Mouse (Mus musculus) midbrain, embryonic 15.5 days (tissue): ENCODE measurements around the gene Foxn4. TPM values are rescaled to one million over a fixed set of nuclear protein-coding genes. Genes with fewer than 3 reads are reported as not detected.
A peak's percentile ranks its signal among the peaks of the same experiment; 100 is the strongest.

Source experiments
- ATAC-seq: fragments of 200-750 bp; cut with Nextera tagmentation; replicated peaks from 2 replicates; pipeline ENCODE4 v1.8.0; 2017; ENCODE audit warnings: moderate TSS enrichment
- H3K27ac ChIP-seq: fragments of 300-500 bp; sonication (generic); 2 replicates; pipeline ENCODE4 v1.5.1; 2015; ENCODE audit warnings: mild to moderate bottlenecking, inconsistent platforms
- H3K27me3 ChIP-seq: fragments of 300-500 bp; sonication (generic); replicated peaks from 2 replicates; pipeline ENCODE4 v1.6.1; 2015; ENCODE audit warnings: inconsistent platforms
- H3K36me3 ChIP-seq: fragments of 300-500 bp; sonication (generic); replicated peaks from 2 replicates; pipeline ENCODE4 v1.6.1; 2015; ENCODE audit warnings: inconsistent platforms
- H3K4me1 ChIP-seq: fragments of 300-500 bp; sonication (generic); 2 replicates; pipeline ENCODE4 v1.6.1; 2015; ENCODE audit warnings: inconsistent platforms
- H3K4me2 ChIP-seq: fragments of 300-500 bp; sonication (generic); 2 replicates; pipeline ENCODE4 v1.6.1; 2015; ENCODE audit warnings: inconsistent platforms, mild to moderate bottlenecking, moderate library complexity
- H3K4me3 ChIP-seq: fragments of 300-500 bp; sonication (generic); 2 replicates; pipeline ENCODE4 v1.5.1; 2015; ENCODE audit warnings: mild to moderate bottlenecking, inconsistent platforms
- H3K9ac ChIP-seq: fragments of 300-500 bp; sonication (generic); 2 replicates; pipeline ENCODE4 v1.6.1; 2015; ENCODE audit warnings: mild to moderate bottlenecking, inconsistent platforms
- H3K9me3 ChIP-seq: fragments of 300-500 bp; sonication (generic); 2 replicates; pipeline ENCODE4 v1.6.1; 2016; ENCODE audit warnings: inconsistent platforms
- WGBS: fragments of 180-500 bp; shearing (Covaris S2); methylation state at CpG from one replicate; pipeline ENCODE4 v1.1.7; 2015; ENCODE audit warnings: mixed read lengths; 5-methylcytosine and 5-hydroxymethylcytosine counted together
- polyA plus RNA-seq: library from polyadenylated mRNA; unstranded; fragments of >200 nt; fragmentation: Nextera tagmentation; extraction: Ambion mirVana; gene quantifications from 2 replicates; pipeline ENCODE4 v1.2.1, GENCODE M21; 2015

Foxn4 gene
- polyA plus RNA-seq, 1 experiment from 2014 or later = 0.89 TPM

- H3K4me2 ChIP-seq = no peak overlapping the region
- H3K27ac ChIP-seq = no peak overlapping the region
- H3K9ac ChIP-seq = no peak overlapping the region
- H3K4me3 ChIP-seq = no peak overlapping the region
- H3K36me3 ChIP-seq = no peaks in the 10 kb centered on the region
- 73% methylated on average over 7 of the region's 7 CpGs for whole genome bisulfite sequencing
- peaks cover 56% of the 10 kb centered on the region for H3K27me3 ChIP-seq
- H3K9me3 ChIP-seq = no peaks in the 10 kb centered on the region
- no peak for ATAC-seq
- peaks cover 27% of the 10 kb centered on the region for H3K4me1 ChIP-seq
Measured at GRCm38 (mm10) chr5:114269499-114269898, 4.1 kb downstream of the Foxn4 start.

- Histone ChIP-seq H3K36me3 (no peaks in the 10 kb centered on the region), H3K27ac (no peak overlapping the region), H3K9me3 (no peaks in the 10 kb centered on the region), H3K4me1 (peaks cover 19% of the 10 kb centered on the region), H3K4me3 (no peak overlapping the region), H3K9ac (no peak overlapping the region), H3K27me3 (peaks cover 47% of the 10 kb centered on the region), H3K4me2 (no peak overlapping the region)
- no peak for ATAC-seq
- WGBS = 21% methylated on average over 7 of the region's 7 CpGs
Measured at GRCm38 (mm10) chr5:114268646-114269045, 5.0 kb downstream of the Foxn4 start.

GRCm38 (mm10) chr5:114264791-114265190 lies 8.8 kb downstream of the Foxn4 start:
- H3K27me3 ChIP-seq = peaks cover 19% of the 10 kb centered on the region
- no peak overlapping the region for H3K4me3 ChIP-seq
- H3K4me1 ChIP-seq = peaks cover 10% of the 10 kb centered on the region; the same call in 1 of the 2 replicates
- H3K9ac ChIP-seq = no peak overlapping the region
- ATAC-seq = no peak
- no peaks in the 10 kb centered on the region for H3K9me3 ChIP-seq
- no peaks in the 10 kb centered on the region for H3K36me3 ChIP-seq
- H3K27ac ChIP-seq = no peak overlapping the region
- 93% methylated on average over 8 of the region's 8 CpGs for WGBS
- no peak overlapping the region for H3K4me2 ChIP-seq

DNA sequence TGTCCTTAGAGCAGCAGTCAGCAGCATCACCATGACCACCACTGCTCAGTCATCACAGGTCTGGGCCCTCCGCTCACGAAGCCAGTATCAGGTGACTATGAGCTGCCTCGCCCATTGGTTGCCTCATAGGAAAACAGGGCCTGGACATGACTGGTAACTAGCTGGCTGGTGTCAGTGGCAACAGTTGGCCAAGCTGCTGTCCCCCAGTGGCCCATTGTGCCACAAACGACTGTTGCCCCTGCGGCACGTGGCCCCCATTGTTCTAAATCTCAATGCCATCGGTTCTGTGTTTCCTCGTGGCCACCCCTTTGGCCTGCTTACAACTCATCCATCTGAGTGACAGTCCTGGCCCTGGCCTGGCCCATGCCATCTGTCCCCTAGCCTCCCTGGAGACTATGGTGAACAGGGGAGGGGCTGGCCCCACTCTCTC lies 9.6 kb downstream of the Foxn4 start:
- 37% methylated on average over 8 of the region's 8 CpGs for WGBS
- Histone ChIP-seq H3K27me3 (peaks cover 16% of the 10 kb centered on the region), H3K27ac (no peak overlapping the region), H3K36me3 (no peaks in the 10 kb centered on the region), H3K9ac (no peak overlapping the region), H3K4me2 (no peak overlapping the region), H3K4me1 (peaks cover 7% of the 10 kb centered on the region; the same call in 1 of the 2 replicates), H3K9me3 (no peaks in the 10 kb centered on the region), H3K4me3 (no peak overlapping the region)
- ATAC-seq = peak; percentile 52; the same call in 1 of the 2 replicates

- ATAC-seq = no peak
- no peaks in the 10 kb centered on the region for H3K36me3 ChIP-seq
- H3K4me2 ChIP-seq = no peak overlapping the region
- no peak overlapping the region for H3K9ac ChIP-seq
- H3K9me3 ChIP-seq = no peaks in the 10 kb centered on the region
- no peak overlapping the region for H3K4me3 ChIP-seq
- no peak overlapping the region for H3K27ac ChIP-seq
- H3K4me1 ChIP-seq = no peaks in the 10 kb centered on the region
- H3K27me3 ChIP-seq = peaks cover 3% of the 10 kb centered on the region; the same call in 1 of the 2 replicates
Measured at GRCm38 (mm10) chr5:114261494-114261893, 12.1 kb downstream of the Foxn4 start.

- no peaks in the 10 kb centered on the region for H3K4me1 ChIP-seq
- no peaks in the 10 kb centered on the region for H3K9me3 ChIP-seq
- no peaks in the 10 kb centered on the region for H3K36me3 ChIP-seq
- H3K9ac ChIP-seq = no peak overlapping the region
- no peak overlapping the region for H3K27ac ChIP-seq
- H3K4me3 ChIP-seq = no peak overlapping the region
- no peak overlapping the region for H3K4me2 ChIP-seq
- 84% methylated on average over 10 of the region's 10 CpGs for WGBS
- no peak for ATAC-seq
- H3K27me3 ChIP-seq = 0 out of 2 replicates have a peak, but pooled peaks cover 4% of the 10 kb centered on the region
Measured at GRCm38 (mm10) chr5:114259495-114259894, 14.1 kb downstream of the Foxn4 start.

DNA sequence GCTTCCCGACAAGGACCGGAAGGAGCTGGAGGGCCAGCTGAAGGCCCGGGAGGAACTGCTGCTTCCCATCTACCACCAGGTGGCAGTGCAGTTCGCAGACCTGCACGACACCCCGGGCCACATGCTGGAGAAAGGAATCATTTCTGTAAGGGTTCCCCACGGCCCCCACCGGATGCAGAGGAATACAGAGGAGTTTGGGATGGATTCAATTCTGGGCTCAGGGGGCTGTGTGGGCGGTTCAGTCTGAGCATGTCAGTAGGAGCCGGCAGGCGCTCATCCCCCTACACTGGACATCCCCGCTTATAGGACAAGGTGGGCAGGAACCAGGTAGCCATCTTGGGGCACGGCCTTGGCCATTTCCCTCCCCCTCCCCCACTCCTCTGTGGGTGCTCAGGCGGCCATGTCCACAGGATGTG lies 25.4 kb downstream of the Foxn4 start:
- Histone ChIP-seq H3K4me1 (no peaks in the 10 kb centered on the region), H3K9me3 (no peaks in the 10 kb centered on the region), H3K4me3 (no peak overlapping the region), H3K36me3 (no peaks in the 10 kb centered on the region), H3K9ac (no peak overlapping the region), H3K27me3 (no peaks in the 10 kb centered on the region), H3K4me2 (peak overlapping the region; percentile 19), H3K27ac (no peak overlapping the region)
- WGBS = 14% methylated on average over 14 of the region's 14 CpGs
- peak; percentile 79 for ATAC-seq

DNA sequence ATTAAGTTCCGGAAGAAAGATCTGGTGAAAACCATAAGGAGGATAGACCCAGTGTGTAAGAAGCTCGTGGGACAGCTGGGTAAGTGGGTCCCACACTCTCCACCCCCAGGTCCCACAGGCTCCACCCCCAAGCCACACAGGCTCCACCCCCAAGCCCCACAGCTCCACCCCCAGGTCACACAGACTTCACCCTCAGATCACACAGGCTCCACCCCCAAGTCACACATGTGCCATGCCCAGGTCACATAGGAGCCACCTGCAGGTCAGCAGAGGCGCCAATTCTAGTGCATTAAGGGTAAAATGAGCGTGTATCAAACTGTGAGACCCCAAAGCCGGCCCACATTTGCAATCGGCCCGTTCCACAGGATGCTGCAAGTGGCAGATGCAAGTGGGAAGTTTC lies 27.1 kb downstream of the Foxn4 start:
- Histone ChIP-seq H3K36me3 (no peaks in the 10 kb centered on the region), H3K4me1 (no peaks in the 10 kb centered on the region), H3K27me3 (no peaks in the 10 kb centered on the region; the same call in 1 of the 2 replicates), H3K9me3 (no peaks in the 10 kb centered on the region), H3K27ac (no peak overlapping the region), H3K4me3 (no peak overlapping the region), H3K9ac (no peak overlapping the region), H3K4me2 (no peak overlapping the region)
- WGBS = 80% methylated on average over 7 of the region's 7 CpGs
- ATAC-seq = no peak

DNA sequence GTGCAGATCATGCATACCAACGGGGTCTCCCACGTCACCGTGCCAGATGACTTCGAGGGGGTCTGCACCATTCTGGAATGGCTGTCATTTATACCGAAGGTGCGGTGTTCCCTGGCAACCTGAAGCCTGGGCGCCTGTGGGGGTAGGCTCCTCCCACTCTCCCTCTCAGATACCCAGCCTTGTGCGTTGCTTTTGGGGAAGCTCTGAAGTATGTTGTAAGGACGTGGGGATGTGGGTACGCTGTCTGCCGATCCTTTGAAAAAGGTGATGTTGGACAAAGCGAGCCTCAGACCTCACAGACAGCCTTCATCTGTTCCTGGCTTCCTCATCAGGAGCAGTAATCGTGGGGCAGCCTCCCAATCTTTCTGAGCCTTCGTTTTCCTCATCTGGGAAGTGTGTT lies 33.9 kb downstream of the Foxn4 start:
- Histone ChIP-seq H3K27me3 (no peaks in the 10 kb centered on the region; the same call in 1 of the 2 replicates), H3K4me2 (no peak overlapping the region), H3K4me1 (no peaks in the 10 kb centered on the region), H3K9me3 (no peaks in the 10 kb centered on the region), H3K9ac (no peak overlapping the region), H3K27ac (no peak overlapping the region), H3K4me3 (no peak overlapping the region), H3K36me3 (no peaks in the 10 kb centered on the region)
- ATAC-seq = no peak
- 48% methylated on average over 14 of the region's 14 CpGs for WGBS

DNA sequence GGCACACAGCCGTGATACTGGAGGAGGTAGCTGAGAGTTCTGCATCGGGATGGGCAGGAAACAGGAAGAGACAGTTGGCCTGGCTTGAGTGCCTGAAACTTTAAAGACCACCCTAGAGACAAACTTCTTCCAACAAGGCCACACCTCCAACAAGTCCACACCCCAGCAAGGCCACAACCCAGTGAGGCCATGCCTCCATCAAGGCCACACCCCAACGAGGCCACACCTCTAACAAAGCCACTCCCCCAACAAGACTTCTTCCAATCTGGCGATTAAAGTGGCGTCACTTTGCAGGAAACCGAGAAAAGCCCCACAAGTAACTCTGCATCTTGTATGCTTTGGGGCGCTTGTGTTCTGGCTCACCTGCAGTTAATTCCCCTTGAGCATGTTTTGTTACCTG lies 34.7 kb downstream of the Foxn4 start:
- H3K9ac ChIP-seq = no peak overlapping the region
- no peak overlapping the region for H3K4me2 ChIP-seq
- H3K4me1 ChIP-seq = no peaks in the 10 kb centered on the region
- no peak for ATAC-seq
- no peaks in the 10 kb centered on the region; the same call in 1 of the 2 replicates for H3K27me3 ChIP-seq
- no peak overlapping the region for H3K4me3 ChIP-seq
- H3K9me3 ChIP-seq = no peaks in the 10 kb centered on the region
- no peak overlapping the region for H3K27ac ChIP-seq
- H3K36me3 ChIP-seq = no peaks in the 10 kb centered on the region
- WGBS = 39% methylated on average over 7 of the region's 7 CpGs

GRCm38 (mm10) chr5:114228901-114229300 lies 44.7 kb downstream of the Foxn4 start:
- Histone ChIP-seq H3K4me3 (no peak overlapping the region), H3K27me3 (no peaks in the 10 kb centered on the region), H3K4me1 (no peaks in the 10 kb centered on the region), H3K36me3 (no peaks in the 10 kb centered on the region), H3K9ac (no peak overlapping the region), H3K4me2 (no peak overlapping the region), H3K9me3 (peaks cover 9% of the 10 kb centered on the region; the same call in 1 of the 2 replicates), H3K27ac (no peak overlapping the region)
- no peak for ATAC-seq
- whole genome bisulfite sequencing = 90% methylated on average over 5 of the region's 5 CpGs

GRCm38 (mm10) chr5:114226051-114226450 lies 47.6 kb downstream of the Foxn4 start:
- WGBS = 91% methylated on average over 7 of the region's 7 CpGs
- Histone ChIP-seq H3K27me3 (no peaks in the 10 kb centered on the region), H3K27ac (no peak overlapping the region), H3K36me3 (no peaks in the 10 kb centered on the region), H3K4me1 (no peaks in the 10 kb centered on the region), H3K4me3 (no peak overlapping the region), H3K9me3 (peaks cover 9% of the 10 kb centered on the region; the same call in 1 of the 2 replicates), H3K9ac (no peak overlapping the region), H3K4me2 (no peak overlapping the region)
- ATAC-seq = no peak

GRCm38 (mm10) chr5:114218771-114219170 lies 54.8 kb downstream of the Foxn4 start:
- no peak overlapping the region for H3K27ac ChIP-seq
- H3K36me3 ChIP-seq = no peaks in the 10 kb centered on the region
- no peaks in the 10 kb centered on the region for H3K9me3 ChIP-seq
- no peak overlapping the region for H3K4me3 ChIP-seq
- WGBS = 86% methylated on average over 14 of the region's 14 CpGs
- H3K27me3 ChIP-seq = no peaks in the 10 kb centered on the region
- H3K4me1 ChIP-seq = no peaks in the 10 kb centered on the region
- H3K9ac ChIP-seq = no peak overlapping the region
- H3K4me2 ChIP-seq = no peak overlapping the region
- no peak for ATAC-seq
